Mouse (Mus musculus) retina, postnatal 1 day (tissue): Measurements from ENCODE around the gene Trrap.
"Not testable (repeated sequence)": the region's sequence is repeated elsewhere in the genome, so short reads cannot be mapped to it uniquely, and the experiment has no call there.

Source experiments
- DNase-seq: peaks from one replicate; pipeline ENCODE4 v3.0.0-alpha.2; 2012

Gene Trrap

DNA sequence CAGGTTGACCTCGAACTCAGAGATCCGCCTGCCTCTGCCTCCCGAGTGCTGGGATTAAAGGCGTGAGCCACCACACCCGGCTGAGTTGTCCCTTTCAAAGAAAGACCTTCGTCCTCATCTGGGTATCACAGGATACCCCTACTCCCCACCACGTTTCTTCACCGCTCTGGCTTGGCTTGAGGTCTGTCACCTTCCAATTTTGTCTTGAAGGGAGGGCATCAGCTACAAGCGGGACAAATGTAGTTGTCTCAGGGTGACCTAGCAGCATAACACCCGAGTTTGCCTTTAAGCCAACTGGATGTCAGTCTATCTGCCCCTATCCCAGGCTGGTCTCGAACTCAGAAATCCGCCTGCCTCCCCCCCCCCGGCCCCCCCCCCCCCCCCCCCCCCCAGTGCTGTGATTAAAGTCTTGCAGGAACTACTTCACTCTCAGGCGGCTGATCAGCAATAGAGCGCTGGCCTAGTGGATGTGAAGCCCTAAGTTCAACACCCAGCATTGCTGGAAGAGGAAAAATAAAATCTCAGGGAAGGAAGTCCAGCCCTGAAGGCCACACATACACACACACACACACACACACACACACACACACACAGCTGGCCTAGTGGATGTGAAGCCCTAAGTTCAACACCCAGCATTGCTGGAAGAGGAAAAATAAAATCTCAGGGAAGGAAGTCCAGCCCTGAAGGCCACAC, at the start of gene Trrap:
Trrap (plus strand) TSS at position 627 of the 693 bp plus-strand sequence.
- not testable (repeated sequence) for DNase-seq

DNA sequence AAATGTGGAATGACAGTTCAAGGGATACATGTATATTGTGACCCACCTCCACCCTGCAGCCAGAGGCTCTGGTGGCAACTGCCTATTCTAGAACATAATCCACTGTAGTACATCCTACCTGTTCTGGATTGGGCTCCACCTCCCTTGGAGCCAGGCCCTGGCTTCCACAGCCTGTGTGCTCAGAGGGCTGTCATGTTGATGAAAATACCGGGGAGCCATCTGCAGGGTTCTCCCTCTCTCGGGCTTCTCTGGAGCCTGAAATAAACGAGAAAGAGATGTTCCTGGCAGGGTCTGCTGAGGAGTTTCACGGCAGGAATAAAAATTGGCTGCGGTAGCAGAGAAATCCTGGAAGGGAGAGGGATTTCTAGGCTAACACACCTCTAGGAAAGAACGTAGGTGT, 47.8 kb upstream of the Trrap start:
- DNase-seq, result no peak

DNA sequence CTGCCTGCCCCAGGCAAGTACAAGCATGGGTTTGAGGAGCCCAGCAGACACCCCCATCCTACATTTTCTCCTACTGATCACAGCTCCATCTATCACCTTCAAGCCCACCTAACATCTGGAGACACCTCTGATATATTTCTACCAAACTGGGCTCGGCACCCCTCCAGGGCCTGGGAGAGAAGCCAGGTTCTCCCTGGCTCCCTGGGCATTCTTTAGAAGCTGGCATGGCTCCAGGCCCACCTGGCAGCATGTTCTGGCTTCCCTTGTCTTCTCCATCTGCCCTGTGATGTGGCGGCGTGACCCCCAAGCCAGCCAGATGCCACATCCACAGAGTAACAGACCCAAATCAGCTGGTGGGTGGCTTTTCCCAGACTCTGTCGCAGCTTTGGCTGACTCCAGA, 47.3 kb upstream of the Trrap start:
- DNase-seq, result no peak

DNA sequence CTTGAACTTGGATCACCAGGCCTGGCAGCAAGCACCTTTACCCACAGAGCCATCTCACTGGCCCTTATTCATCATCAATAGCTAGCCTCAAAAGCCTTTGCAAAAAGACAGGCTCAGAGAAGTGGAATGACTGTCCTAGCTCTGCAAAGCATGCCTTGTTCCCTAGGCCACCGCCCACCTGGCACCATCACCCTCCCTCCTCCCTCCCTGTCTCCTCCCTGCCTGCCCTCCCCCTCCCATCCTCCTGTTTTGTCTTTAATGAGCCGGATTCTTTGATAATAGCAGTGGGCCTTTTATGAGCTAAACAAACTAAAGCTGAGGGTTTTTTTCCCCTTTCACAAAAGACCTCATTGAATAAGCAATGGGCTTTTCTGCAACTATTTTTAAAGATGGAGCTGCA, 42.6 kb upstream of the Trrap start:
- no peak for DNase-seq

DNA sequence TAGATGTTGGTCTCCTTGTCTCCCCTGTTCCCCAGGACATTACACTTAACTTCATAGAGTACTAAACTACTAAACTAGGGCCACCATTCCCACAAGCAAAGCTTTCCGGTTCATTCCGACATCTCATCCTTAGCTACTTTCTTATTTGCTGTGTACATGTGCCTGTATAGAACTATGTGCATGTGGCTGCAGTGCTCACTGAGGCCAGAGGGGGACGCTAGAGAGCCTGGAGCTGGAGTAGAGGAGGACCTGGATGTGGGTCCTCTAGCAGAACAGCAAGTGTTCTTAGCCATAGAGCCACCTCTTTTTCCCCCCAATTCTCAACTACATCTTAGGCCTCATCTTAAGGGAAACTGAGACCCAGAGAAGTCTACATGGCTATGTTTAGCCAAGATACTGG, 42.0 kb upstream of the Trrap start:
- no peak for DNase-seq

DNA sequence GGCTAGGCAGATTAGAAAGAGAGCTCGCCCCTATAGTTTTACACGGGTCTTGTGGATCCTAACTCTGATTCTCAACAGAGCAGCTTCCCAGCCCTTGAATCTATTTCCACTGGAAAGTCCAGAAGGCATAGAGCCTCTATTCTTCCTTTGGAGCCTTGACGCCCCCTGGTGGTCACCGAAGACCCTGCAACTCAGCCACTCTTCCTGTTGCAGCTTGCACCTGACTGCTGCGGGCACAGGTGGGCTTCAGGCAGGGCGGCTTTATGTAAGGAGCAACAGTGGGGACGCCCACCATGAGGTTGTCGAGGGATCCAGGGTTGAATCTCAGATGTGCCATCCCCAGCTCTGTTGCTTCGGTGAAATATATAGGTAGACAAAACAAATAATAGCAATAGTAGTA, 40.4 kb upstream of the Trrap start:
- DNase-seq, result peak; percentile 76

DNA sequence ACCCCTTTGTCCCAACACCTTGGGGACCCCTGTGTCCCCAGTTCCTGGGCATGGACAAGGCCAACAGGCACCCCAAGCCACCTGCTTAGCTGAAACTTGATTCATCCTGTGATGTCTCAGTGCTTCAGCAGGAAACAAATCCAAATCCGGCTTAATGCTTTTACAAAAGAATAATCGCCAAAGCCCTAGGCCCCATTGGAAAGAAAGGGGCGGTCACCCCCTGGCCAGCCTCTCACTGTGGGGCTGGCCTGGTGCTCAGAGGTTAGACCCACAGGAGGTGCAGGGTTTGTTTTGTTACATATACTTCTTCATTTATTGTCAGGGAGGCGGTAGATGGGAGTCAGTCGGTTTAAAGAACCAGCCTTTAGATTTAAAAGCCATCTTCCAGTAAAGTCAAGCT, 39.3 kb upstream of the Trrap start:
- DNase-seq, result peak; percentile 61

DNA sequence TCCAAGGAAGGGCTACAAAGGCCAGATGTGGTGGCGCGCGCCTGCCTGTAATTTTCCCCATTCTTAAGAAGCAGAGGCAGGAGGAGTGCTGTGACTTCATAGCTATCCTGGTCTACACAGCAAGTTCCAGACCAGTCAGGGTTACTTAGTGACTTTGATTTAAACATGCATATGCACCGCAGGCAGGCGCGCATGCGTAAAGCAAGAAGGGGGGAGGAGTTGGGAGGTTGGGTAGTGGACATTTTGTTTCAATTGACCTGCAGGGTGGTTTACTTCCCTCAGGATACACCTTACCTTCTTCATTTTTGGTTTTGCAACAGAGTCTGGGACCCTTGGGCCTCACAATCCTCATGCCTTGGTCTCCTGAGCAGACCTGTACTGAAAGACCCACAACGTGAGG, 38.3 kb upstream of the Trrap start:
- no peak for DNase-seq

DNA sequence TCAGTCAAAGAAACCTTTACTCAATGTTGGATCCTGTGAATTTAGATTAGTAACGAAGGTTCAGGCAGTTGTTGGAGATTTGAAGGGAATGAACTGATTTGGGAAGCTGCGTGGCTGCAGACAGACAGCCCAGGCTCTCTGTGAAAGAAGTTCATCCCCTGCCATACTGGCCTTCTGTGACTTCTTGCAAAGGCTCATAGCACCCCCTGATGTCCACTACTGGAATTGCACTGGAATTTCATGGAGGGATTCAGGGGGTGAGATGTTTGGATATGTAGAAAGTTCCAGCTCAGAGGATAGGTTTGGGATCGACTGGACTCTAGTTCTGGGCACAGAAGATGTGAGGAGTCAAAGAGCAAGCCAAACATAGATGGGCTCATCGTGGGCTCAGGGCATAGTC, 33.6 kb upstream of the Trrap start:
- DNase-seq, result peak; percentile 80

DNA sequence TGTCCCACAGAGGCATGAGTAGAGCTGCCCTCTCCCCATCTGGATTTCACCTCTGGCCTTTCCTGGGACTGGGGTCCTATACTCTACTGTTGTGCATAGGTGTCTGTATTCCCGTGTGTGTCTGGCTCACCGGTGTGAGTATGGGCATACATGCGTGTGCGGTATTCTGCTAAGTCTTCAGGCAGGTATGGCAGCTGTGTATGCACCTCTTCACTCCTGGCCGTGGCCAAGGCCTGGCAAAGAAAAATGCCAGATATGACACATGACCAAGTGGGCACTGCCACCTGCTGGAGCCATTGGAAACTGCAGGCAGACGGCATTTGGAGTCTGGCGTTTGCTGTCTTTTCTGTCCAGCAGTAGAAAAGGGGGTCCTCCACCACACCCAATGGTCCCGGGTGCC, 32.6 kb upstream of the Trrap start:
- DNase-seq, result peak; percentile 76

DNA sequence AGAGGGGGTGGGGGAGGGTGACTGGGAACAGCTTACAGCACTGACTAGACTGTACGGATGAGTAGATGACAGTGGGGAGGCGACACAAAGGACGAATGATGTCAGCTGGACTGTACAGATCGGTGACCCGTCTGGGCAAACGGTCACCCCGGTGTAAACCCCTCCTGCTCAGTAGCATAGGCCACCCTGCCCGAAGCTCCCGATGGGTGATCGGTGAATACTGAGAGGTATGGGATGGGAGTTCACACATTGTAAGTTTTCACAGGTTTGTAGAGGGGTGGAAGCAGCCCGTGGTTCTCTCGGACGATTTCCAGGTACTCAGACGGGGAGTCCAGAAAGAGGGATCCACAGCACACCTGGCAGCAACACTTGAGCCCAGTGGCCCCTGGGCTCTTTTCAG, 30.4 kb upstream of the Trrap start:
- no peak for DNase-seq

DNA sequence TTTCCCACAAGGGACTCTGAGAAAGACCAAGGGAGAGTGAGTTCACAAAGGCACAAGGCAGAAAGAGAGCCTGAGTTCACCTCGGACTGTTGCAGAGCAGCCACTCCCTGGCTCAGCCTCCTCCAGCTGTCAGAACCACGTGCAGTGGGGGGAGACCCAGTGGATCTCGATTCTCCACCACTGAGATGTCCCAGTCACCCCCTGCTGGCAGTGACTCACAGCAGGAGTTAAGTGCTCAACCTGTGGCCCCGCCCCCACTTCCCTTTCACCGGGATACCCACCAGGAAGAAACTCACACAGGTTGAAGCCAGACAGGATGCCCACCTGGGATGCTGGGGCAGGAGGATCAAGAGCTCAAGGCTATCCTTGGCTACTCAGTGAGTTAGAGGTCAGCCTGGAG, 15.1 kb upstream of the Trrap start:
- no peak for DNase-seq

DNA sequence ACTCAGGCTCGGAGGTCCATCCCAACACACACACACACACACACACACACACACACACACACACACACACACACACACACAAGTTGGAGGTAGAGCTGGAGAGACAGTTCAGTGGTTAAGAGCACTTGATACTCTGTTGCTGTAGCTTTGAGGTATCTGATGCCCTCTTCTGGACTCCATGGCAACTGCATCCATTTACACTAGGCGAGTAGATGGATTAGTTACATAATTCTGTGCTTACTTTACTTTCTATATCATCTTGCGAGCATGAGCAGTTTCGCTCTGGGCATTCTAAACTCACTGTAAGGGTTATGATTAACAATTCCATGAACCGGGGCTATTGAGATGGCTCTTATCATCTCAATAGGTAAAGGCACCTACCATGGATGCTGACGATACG, 14.5 kb upstream of the Trrap start:
- DNase-seq, result peak; percentile 69

DNA sequence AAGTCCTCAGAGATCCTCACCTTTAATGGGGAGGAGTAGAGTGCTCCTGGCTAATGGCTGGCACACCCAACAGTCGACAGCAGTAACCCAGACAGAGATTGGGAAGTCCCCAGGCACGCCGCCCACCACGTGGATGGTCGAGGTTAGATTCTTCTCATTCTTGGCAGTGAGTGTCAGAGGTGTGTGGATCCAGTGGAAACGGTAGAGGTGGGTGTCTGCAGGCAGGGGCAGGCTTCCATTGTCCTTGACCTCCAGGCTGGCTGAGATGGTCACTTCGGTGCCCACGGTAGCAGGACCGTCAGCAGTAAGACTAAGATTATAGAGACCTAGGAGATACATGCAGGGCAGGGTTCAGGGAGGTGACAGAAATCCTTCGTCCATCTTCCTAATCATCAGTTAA, 12.3 kb upstream of the Trrap start:
- DNase-seq, result no peak

DNA sequence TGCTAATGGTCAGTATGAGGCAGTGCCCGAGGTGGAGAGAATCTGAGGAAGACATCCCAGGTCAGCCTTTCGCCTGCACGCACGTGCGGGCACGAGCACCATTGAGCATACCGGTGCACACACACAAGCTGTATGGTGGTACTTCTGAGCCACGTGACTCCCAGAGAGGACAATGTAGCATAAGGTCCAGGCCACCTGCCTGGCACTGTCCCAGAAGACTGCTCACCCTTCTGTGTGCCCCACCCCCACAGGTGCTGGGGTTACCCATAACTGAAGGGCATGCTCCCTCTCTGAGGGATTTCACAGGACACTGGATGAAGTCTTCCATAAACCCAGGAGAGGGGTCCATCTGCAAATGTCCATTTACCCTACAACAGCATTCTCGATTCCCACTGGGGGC, 10.1 kb upstream of the Trrap start:
- no peak for DNase-seq

DNA sequence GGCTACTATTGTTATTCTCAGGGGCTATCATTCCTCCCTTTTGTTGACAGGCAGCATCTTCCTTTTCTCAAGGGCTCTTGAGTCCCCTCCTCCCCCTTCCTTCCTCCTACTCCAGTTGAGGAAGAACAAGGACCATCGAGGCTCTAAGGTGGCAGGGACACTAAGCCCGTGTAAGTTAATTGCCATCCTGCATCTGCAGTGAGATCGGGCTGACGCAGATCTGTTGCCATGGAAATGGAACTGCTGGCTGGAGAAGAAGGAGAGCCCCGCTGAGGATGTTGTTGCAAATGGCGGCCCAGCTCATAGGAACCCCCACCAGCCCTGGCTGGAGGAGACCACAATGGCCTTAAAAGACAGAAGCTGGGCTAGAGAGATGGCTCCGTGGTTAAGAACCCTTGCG, 9.1 kb upstream of the Trrap start:
- peak; percentile 55 for DNase-seq

DNA sequence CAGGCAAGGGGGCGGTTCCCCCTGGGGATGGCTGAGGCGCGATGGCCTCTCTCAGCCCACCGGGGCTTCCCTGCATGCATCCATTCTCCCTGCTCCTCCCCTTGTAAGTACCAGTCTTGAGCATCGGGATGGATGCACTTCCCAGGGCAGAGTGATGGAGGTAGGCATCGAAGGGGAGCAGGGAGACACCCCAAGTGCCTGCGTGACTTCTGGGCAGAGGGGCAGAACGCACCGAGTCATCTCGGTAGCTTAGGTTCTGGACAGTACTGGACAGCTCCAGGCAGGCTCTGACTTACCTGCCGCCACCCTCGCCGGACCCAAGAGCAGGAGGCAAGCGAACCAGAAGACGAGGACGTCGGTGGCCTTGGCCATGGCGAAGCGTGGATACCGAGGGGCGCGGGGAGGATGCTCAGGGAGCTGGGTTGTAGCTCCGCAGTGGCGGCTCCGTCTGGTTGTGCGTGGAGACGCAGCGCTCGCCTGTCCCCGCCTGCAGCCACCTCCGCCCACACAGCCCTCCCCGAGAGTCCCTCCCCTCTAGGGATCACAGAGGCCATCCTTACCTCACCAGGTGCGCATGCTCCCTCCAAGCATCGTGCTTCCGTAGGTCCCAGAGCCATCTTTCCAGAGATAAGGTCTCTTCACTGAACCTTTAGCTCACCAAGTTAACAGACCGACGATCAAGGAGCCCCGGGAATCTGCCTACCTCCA, 6.2 kb upstream of the Trrap start, which contains the start of gene Tmem130:
Tmem130 (minus strand) TSS at position 658 of the 708 bp plus-strand sequence.
- DNase-seq, result peak; percentile 77

DNA sequence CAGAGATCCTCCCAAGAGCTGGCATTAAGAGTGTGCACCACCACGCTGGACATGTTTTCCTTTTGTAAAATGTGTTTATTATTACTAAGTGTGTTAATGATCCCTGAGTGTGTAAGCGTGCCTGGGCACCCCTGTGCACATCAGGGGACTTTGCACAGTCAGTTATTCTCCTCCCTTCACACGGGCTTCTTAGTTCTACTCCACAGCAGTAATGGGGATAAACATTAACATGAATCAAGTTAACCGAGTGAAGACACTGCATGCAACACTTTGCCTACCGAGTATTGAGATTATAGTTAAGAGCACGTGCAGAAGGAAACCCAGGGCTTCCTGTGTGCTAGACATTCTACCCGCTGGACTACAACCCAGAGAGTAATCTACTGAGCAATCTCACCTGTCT, 1.5 kb upstream of the Trrap start:
- no peak for DNase-seq

DNA sequence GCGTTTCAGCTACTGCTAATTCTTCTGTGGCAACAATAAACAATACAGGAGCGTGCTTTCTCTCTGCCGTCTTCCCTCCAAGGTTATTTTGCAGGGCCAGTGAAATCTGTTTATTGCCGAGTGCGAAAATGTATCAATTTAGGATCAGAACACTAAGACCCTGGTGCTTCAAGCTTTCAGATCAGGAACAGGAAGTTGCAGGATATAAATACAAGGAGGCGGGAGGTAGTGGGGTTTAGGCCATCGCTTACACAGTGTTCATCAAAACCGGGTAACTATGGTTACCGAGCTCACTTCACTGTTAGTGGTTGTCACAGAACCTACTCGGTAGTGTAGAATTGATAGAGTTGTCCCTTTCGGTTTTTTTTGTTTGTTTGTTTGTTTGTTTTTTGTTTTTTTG, 886 bp upstream of the Trrap start:
- DNase-seq, result no peak

DNA sequence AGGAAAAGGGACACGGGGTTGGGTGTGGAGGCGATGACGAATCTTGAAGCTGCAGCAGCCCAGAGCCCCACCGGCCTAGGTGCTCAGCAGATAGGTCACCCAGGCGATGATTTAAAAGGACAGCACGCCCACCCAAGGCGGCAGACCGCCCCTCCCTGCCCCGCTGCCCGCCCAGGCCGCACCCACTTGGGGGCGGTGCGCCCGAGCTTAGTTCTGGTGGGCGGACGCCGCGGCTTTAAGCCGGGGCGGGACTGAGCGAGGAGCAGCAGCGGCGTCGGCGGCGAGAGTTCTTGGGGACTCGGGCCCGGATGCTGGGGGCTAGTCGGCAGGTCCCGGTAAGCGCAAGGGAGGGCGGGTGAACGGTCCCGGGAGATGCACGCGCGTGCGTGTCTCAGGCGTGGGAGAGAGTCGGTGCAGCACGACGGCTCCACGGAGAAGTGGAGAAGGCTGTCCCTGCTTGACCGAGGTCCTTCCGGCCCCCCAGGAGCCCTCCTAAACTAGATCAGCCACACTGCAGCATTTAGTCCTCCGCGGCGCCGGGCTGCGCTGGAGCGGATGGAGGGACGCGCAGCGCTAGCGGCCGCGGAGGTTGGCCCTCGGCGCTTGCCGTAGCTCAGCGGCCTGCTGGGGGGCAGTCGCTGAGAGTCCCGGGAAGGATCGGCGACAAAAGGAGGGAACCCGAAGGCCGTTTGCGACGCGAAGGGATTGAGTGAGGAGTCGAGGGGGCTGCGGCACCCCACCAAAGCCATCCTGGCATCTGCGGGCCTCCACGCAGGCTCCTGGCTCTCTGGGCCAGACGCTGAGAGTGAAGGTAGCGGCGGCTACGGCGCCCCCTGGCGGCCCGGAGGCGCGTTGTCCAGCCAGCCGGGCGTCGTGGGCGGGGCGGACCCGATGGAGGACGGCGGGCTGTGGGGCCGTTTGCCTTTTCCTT, 644 bp downstream of the Trrap start:
- peak; percentile 95 for DNase-seq

DNA sequence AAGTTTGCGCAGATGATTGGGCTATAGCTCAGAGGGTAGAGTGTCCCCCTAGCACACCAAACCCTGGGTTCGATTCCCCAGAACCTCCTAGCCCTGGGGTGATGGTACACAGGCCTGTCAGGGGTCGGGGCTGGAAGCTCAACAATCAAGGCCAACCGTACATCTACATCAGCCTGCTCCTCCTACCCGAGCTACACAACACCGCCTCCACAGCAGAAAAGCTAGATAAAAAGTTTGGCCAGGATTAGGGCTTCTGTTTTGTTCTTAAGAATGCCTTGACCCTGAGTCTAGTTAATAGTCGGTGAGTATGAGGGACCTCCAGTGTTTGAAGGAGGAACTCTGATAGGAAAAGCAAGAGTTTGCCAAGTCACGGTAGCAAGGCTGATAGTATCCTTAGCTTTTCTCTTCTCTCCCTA, 1.5 kb downstream of the Trrap start:
- no peak for DNase-seq

DNA sequence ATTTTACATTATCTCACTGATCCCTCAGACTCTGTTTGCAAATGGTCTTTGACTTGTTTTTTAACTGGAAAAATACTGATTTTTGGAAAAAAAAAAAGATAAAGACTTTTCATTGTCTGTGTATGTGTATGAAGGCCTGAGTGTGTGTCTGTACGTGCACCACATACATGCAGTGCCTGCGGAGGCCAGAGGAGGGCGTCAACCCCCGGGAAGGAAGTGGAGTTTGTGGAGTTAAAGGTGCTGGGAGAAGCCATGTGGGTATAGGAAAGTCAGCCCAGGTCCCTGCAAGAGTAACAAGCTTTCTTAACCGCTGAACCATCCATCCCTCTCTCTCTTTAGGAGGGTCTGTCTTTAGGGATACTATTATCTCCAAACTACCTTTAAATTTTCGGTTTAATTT, 5.7 kb downstream of the Trrap start:
- no peak for DNase-seq

DNA sequence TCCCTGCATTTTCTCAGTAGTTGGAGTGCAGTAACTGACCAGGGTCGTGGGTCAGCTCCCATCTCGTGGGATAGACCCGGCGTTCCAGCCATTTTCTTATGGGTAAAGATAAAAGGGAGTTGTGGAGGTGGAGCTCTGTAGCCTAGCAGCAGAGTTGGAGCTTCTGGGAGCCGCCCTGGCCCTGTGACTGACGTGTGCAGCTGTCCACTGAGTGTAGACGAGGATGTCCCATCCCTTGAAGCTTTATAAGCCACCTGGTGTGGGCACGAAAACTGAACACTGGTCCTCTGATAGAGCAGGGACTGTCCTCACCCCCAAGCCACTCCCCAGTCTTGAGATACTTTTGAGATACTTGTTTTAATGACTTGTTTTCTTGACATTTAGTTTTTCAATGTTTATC, 13.1 kb downstream of the Trrap start:
- no peak for DNase-seq

DNA sequence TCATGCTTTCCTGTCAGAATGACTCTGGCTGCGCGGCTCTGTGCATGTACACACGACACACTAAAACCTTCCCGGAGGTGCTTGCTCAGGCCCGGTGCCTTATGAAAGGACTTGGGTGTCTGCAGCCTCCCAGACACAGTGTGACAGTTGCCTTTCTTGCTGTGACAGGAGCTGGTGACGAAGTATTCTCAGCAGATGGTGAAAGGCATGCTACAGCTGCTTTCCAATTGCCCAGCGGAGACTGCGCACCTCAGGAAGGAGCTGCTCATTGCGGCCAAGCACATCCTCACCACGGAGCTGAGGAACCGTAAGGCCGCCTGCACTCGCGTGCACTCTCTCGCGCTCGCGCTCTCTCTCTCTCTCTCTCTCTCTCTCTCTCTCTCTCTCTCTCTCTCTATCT, 18.9 kb downstream of the Trrap start:
- no peak for DNase-seq
